Mouse (Mus musculus) gastrocnemius, postnatal 4 days (tissue): ENCODE measurements at regions not wholly inside any gene's neighbourhood (a gene's known extent, or its start where the extent isn't known, plus 50 kb on each side); places are given as distances from the start of the nearest gene placed in this dataset.

Experiments used
- DNase-seq, 2 experiments: peaks; one replicate each; pipeline ENCODE4 v3.0.0; 2021 to 2022; ENCODE audit warnings: low spot score in 2 of 2, mixed read lengths in 2 of 2

DNA sequence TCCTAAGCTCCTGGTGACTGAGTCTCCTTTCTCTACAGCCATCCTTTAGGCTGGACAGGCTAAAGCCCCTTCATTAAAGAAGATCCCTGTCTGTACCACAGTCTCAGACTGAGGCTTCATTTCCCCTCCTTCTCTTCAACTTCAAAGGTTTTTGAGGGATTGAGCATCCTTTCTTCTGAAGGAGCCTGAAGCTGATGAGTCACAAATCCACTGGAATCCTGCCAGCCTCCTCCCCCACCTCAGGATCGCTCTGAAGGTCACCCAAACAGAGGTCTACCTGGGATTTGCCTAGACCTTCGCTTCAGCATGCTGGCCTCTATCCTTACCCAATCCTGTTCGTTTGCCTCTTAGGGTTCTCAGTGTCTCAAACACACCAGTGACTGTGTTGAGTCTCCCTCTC lies 57.7 kb upstream of the Ror1 start:
- DNase-seq: no peak

DNA sequence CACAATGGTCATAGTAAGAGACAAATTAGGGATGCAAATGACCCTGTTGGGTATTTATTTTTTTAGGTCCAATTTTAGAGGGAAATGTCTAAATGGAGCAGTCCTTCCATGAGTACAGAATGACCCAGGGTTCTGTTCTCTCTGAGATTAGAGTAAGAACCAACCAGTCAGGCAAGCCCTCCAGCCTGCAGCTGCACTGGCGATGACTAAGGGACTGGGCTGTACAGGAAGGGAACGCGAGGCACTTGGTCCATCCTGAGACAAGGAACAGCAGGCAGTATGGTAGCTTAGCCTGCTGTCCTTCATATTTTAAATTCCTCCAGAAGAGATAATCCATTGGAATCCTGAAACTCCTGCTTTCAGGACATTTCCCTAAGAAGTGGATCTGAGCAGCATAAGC lies 55.9 kb upstream of the Ror1 start:
- DNase-seq: no peak

DNA sequence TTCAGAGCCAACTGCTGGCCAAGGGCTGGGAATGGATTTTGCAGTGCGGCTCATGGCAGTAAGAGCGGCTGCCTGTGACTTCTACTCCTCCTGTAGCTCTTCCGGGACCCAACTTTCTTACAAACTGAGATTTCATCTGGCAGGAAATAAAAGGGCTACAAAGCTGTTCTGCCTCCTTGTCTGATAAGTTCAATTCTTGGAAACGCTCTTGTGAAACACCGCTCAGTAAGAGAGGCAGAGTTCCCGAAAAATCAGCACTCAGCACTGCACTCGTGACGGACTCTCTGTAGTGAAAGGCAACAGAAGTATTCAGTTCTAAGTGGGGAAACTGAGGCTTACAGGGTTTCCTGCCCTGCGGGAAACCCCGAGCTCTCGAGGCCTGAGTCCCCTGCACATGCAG lies 53.6 kb upstream of the Ror1 start:
- no peak for DNase-seq

DNA sequence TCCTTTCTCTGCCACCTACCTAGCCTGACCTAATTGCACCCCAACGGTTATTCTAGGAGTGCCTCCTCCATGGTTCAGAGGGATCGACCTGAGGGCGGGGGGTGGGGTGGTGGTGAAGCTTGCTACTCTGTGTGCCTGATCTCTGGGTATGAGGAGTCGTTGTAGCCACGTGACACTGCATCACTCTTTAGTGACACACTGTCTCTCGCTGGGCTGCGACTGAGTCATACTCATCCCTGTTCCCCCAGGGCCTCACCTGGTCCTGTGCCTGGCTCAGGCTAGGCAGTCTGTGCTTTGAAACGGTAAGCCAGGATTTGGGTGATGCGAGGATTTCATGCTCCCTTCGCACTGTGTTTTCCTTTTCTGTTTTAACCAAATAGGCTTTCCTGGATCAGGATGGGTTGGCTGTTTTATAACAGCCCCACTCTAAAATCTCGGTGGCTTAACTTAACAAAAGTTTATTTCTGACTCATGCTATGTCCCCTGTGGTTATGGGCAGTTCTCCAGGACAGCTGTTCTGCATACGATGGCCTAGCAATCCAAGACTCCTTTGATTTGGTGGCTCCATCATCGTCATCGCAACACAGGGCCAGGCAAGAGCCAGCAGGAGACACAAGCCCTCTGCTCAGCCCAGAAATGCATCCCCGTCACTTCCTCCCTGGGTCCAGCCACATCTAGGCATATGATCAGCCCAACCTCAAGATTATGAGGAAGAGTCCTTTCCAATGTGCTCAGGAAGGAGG lies 50.3 kb upstream of the Ror1 start:
- peak in 1 of 2 experiments; percentile 70 for DNase-seq
